Mouse (Mus musculus) stomach, embryonic 14.5 days (tissue): Measurements from ENCODE around the gene Ankrd49. TPM values are rescaled to one million over a fixed set of nuclear protein-coding genes. Genes with fewer than 3 reads are reported as not detected.

Experiments
- polyA plus RNA-seq: library from polyadenylated mRNA; unstranded; fragments of >200 nt; fragmentation: Nextera tagmentation; extraction: Ambion mirVana; gene quantifications from 2 replicates; pipeline ENCODE4 v1.2.1, GENCODE M21; 2014

The Ankrd49 gene
- polyA plus RNA-seq, 1 experiment from 2014 or later = 47.0 TPM

Other genes with a start within 250 kb of the Ankrd49 start
- gene Amotl1, start 139.8 kb downstream of the Ankrd49 start, polyA plus RNA-seq = 31.8 and 35.3 TPM in 2 replicates
- 0.11 and 0.12 TPM in 2 replicates for gene Piwil4, start 44.1 kb downstream of the Ankrd49 start, polyA plus RNA-seq
- 7.1 and 7.6 TPM in 2 replicates for gene Fut4, start 32.5 kb downstream of the Ankrd49 start, polyA plus RNA-seq
- gene 1700012B09Rik, start 13.8 kb downstream of the Ankrd49 start, polyA plus RNA-seq = not detected in 2 replicates
- gene Mre11a, start 202 bp downstream of the Ankrd49 start, polyA plus RNA-seq = 29.6 and 33.1 TPM in 2 replicates
- gene Gpr83, start 75.4 kb upstream of the Ankrd49 start, polyA plus RNA-seq = 0.52 and 0.59 TPM in 2 replicates
- not detected in 2 replicates for gene Izumo1r, start 119.1 kb upstream of the Ankrd49 start, polyA plus RNA-seq